ENCODE assay signal across 16 mouse cellular contexts in genomic region chr10:120648741-120649140, GRCm38 (mm10).
"Had no signal": no experiment of that assay in that cellular context is flagged by ENCODE, and none has a peak within 500 bp of the region (broad histone marks: within the 10 kb centered on the region; RNA-seq: fewer than 3 reads in every experiment).

No protein-coding gene starts in this region.

- H3K36me3 ChIP-seq: kidney, embryonic 15.5 days; liver, embryonic 13.5 days; lung, embryonic 15.5 days; midbrain, embryonic 12.5 days; neural tube, embryonic 13.5 days; stomach, embryonic 15.5 days had no signal

- H3K9me3 ChIP-seq: kidney, embryonic 15.5 days; liver, embryonic 13.5 days; lung, embryonic 15.5 days; midbrain, embryonic 12.5 days; stomach, embryonic 15.5 days had no signal

- ATAC-seq: liver, postnatal 0 days; midbrain, embryonic 16.5 days had no signal

- DNase-seq: kidney, postnatal 14 days; liver; liver, embryonic 13.5 days; liver, postnatal 0 days; lung, postnatal 14 days; right cerebral cortex, adult 18-20 months; thymus, postnatal 36 days had no signal

- H3K4me2 ChIP-seq: kidney, embryonic 15.5 days; liver, embryonic 13.5 days; lung, embryonic 15.5 days; midbrain, embryonic 12.5 days; neural tube, embryonic 13.5 days; stomach, embryonic 15.5 days had no signal

- H3K4me3 ChIP-seq: kidney, embryonic 15.5 days; left cerebral cortex, adult 2 months; liver, embryonic 13.5 days; lung, embryonic 15.5 days; megakaryocyte, embryonic 14.5 days; midbrain, embryonic 12.5 days; neural tube, embryonic 13.5 days; stomach, embryonic 15.5 days had no signal

- H3K27ac ChIP-seq: kidney, embryonic 15.5 days; left cerebral cortex, adult 2 months; liver, embryonic 13.5 days; lung, embryonic 15.5 days; macrophage; midbrain, embryonic 12.5 days; neural tube, embryonic 13.5 days; stomach, embryonic 15.5 days had no signal

- H3K9ac ChIP-seq: kidney, embryonic 15.5 days; liver, embryonic 13.5 days; liver, postnatal 0 days; lung, embryonic 15.5 days; midbrain, embryonic 12.5 days; neural tube, embryonic 13.5 days; stomach, embryonic 15.5 days had no signal

- H3K27me3 ChIP-seq: kidney, embryonic 15.5 days; liver, embryonic 13.5 days; lung, embryonic 15.5 days; megakaryocyte, embryonic 14.5 days; stomach, embryonic 15.5 days had no signal
